Mouse (Mus musculus): ENCODE results near the gene Vmn2r25. TPM values are rescaled to one million over a fixed set of nuclear protein-coding genes. Genes with fewer than 3 reads are reported as not detected.
"Not testable (repeated sequence)": the region's sequence is repeated elsewhere in the genome, so short reads cannot be mapped to it uniquely, and the experiment has no call there.

The Vmn2r25 gene
- not detected for total RNA-seq (2021)

DNA sequence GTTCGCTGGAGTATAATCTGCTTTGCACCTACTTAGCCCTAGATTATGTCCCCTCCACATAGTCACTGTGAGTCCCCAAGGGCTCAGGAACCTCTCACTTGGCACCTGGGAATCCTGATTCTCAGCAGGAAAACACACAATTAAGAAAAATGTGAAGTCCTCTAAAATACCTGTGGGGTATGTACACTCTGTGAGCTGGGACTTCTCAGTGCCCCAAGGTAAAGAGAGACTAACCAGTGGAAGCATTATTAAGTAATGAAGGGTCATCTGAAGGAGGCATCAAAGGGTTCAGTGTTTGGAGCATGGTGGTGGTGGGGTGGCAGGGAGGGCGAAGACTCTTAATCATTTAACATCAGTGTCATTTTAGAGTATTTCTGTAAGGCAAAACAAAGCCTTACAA is at the start of gene Vmn2r25:
Gene Vmn2r25, minus strand, starts transcription at position 101 of the 400 bp plus-strand sequence.
- DNase-seq = not testable (repeated sequence)

DNA sequence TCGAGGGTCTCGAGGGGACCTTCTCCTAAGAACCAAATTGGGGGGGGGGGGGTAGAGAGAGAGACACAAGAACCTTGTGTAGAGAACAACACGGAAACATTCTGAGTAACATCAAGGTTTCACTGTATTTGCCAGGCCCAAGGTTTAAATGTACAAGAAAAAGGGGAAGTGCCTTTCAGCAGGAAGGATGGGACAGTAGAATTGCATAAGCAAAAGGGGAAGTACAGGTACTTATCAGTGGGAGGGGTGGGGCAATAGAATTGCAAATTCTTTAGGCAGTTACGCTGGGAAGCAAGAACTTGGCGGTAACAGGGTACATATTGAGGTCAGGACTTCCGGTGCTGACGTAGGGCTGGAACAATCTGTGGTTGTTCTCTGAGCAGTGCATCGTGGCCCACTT is 33.3 kb downstream of the Vmn2r25 start:
- DNase-seq = no peak

GRCm38 (mm10) chr6:123810291-123810690 is 43.0 kb downstream of the Vmn2r25 start:
- not testable (repeated sequence) for DNase-seq

DNA sequence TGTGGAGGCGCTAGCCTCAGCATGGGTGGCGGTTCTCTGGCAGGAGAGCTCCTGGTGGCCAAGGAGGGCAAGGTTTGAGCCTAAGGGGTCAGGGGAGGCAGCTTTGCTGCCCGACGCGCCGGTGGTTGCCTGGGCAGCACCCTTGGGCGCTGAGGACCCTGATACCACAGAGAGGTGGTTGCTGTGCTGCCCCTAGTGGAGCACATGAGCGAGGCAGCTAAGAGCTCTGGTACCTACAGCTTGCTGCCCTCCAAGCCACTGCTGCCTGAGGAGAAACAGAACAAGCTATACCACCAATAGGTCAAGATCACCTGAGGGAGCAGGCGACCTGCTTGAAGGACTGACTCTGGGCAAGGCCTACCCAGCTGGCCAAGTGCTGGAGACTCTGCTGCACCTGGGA is 59.5 kb downstream of the Vmn2r25 start:
- no peak for DNase-seq

GRCm38 (mm10) chr6:123784857-123785256 is 68.4 kb downstream of the Vmn2r25 start:
- no peak for DNase-seq

DNA sequence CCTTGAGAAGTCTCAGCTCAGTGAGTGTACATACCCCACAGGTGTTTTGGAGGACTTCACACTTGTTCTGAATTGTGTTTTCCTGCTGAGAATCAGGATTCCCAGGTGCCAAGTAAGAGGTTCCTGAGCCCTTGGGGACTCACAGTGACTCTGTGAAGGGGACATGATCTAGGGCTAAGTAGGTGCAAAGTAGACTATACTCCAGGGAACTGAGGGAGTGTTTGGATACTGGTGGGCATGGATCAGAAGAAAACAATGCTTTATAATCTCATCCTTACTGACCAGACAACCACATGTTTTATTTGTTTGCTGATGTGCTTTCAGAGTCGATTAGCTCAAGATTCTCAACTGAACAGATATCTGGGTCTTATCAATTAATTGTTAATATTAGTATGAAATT is 74.7 kb downstream of the Vmn2r25 start, which contains the start of gene Vmn2r24:
Gene Vmn2r24, plus strand, starts transcription at position 301 of the 400 bp plus-strand sequence.
- DNase-seq = no peak

Other genes with a start within 250 kb of the Vmn2r25 start
- not detected for gene Vmn2r22, start 202.7 kb downstream of the Vmn2r25 start, total RNA-seq (2021)
- not detected for gene Vmn2r23, start 150.8 kb downstream of the Vmn2r25 start, total RNA-seq (2021)
- not detected for gene Vmn2r24, start 74.6 kb downstream of the Vmn2r25 start, total RNA-seq (2021)
- gene Vmn2r26, start 171.1 kb upstream of the Vmn2r25 start, total RNA-seq (2021) = not detected